Mouse (Mus musculus): ENCODE results near the gene Ier2. TPM values are rescaled to one million over a fixed set of nuclear protein-coding genes. Genes with fewer than 3 reads are reported as not detected.

Ier2 gene
- 21.8 and 35.5 TPM in 2 replicates for polyA plus RNA-seq (2015; fragmentation: Nextera tagmentation; extraction: Ambion mirVana)

DNA sequence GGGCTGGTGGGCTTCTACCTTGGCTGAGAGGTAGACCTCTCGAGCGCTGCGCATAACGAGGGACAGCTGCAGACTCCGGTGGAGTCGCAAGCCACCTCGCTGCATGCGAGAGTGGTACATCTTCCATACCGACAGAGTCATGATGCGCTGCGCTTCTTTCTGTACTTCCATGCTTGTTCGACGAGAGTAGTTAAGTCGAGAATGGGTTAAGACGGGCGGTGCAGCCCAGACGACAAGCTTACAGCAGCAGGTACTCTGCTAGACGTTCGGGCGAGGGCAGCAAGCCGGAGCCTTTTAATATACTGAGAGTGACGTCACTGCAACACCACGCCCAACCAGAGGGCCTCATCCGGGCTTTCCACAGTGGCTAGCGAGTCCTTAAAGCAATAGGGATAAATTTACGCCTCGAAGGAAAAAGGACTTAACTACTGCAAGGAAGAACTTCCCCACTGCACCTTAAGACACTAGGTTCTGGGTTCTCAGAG lies at the start of gene Ier2:
Gene Ier2 (minus strand): TSS at position 272 of the 485 bp plus-strand sequence.

DNA sequence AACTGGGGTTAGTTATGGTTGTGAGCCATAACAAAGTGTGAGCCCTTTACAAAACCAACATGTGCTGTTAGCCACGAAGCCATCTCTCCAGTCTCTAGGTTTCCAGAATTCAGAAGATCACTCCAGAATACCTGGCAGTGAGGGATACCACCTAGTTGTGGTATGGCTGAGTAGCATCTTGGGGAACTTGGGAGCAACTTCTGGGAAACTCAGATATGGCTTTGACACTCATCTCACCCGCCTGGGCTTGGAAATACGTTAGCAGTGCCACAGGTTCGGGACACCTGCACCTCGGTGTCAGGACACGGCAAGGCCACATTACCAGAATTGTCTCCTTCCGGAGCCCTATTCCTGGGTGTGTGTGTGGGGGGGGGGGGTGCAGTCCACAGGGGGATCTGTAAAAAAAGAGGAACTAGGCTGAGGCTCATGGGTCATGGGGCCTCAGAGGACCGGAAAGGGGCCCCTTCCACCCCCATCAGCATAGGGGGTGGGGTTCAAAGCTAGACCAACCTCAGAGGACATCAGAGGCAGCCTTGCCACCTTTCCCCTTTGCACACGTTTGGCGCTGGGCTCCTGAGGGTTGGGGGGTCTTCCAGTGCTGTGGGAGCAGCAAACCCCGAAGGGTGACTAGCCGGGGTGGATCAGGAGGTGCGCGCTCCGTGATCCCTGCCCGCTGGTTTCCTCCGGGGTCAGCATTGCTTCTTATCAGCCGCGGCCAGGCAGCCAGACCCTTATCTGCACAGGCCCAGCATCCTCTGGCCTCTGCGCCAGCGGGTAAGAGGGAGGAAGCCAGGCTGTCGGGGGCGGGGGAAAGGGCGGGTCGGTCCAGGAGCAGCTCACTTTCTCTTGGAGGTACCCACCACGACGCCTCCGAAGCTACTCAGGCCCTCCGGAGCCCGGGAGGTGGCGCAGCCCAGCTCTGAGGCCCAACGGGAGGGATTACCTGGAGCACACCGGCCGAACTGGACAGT lies 38.6 kb upstream of the Ier2 start, which contains the start of gene Lyl1:
Gene Lyl1 (plus strand): TSS at position 517 of the 971 bp plus-strand sequence.

DNA sequence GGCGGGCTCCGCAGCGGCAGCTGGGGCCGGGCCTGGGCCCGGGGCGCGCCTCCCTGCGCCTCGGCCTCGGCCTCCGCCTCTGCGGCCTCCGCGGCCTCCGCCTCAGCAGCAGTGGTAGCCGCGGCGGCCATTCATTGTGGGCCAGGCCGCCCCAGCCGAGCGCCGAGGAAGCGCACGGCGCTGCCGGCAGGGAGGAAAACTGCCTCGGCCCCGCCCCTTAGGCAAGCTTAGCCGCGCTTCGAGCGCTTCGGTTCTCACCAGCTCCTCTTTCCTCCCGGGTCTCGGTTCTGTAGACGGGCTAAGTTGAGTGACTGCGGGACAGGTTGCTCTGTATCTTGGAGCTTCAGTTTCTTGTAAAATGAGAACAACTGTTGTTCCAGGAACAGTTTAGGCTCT lies 25.1 kb upstream of the Ier2 start, which contains the start of gene Nacc1:
Gene Nacc1 (minus strand): TSS at position 158 of the 396 bp plus-strand sequence.

DNA sequence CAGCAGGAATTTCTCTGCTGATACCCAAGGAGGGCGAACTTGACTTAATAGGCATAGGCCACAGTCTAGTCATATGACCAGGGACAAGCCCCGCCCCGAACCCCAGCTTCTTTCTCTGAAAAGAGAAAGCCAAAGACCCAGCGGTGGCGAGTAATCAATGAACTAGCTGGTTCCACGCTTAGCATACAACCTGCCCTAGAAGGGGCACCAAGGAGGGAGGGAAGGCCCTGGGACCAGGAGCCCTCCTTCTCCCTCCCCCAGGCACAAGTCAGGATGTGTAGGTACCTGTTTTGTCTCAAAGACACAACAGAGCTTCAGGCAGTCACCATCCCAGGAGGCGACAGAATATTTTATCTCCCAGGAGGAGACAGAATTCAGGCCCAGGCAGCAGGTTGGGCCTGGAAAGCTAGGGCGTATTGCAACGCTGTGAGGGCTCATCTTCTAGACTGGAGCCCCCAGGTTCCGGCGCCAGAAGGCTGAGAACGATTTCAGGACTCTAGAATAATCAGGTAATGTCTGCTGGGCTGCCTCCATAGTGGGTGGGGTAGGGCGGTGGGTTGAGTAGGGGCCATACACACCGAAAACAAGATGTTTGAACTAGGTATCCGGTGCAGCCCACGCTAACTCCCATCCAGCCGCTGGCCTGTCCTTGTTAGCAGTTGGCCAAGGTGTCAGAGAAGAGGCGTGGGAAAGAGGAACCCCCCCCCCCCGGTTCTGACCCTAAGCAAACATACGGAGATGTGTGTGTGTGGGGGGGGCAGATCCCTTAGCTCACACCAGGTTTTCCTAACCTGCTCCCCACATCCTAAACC lies 23.7 kb upstream of the Ier2 start, which contains the start of gene Trmt1:
Gene Trmt1 (plus strand): TSS at position 117 of the 812 bp plus-strand sequence.

Other genes starting within 250 kb of the Ier2 start
- 33.7 and 35.7 TPM in 2 replicates for gene Trmt1, start 23.5 kb upstream of the Ier2 start, polyA plus RNA-seq (2015; fragmentation: Nextera tagmentation; extraction: Ambion mirVana)
- gene Nacc1, start 25.0 kb upstream of the Ier2 start, polyA plus RNA-seq (2015; fragmentation: Nextera tagmentation; extraction: Ambion mirVana) = 5.8 and 6.1 TPM in 2 replicates
- gene Lyl1, start 38.6 kb upstream of the Ier2 start, polyA plus RNA-seq (2015; fragmentation: Nextera tagmentation; extraction: Ambion mirVana) = 5.4 and 7.1 TPM in 2 replicates
- 6.9 and 8.4 TPM in 2 replicates for gene G430095P16Rik, start 60.2 kb upstream of the Ier2 start, polyA plus RNA-seq (2015; fragmentation: Nextera tagmentation; extraction: Ambion mirVana)
- gene Nfix, start 137.5 kb upstream of the Ier2 start, polyA plus RNA-seq (2015; fragmentation: Nextera tagmentation; extraction: Ambion mirVana) = 43.9 and 49.1 TPM in 2 replicates
- 8.7 and 8.9 TPM in 2 replicates for gene Dand5, start 160.0 kb upstream of the Ier2 start, polyA plus RNA-seq (2015; fragmentation: Nextera tagmentation; extraction: Ambion mirVana)
- gene Gadd45gip1, start 168.7 kb upstream of the Ier2 start, polyA plus RNA-seq (2015; fragmentation: Nextera tagmentation; extraction: Ambion mirVana) = 66.7 and 71.6 TPM in 2 replicates
- gene Rad23a, start 177.8 kb upstream of the Ier2 start, polyA plus RNA-seq (2015; fragmentation: Nextera tagmentation; extraction: Ambion mirVana) = 156 and 158 TPM in 2 replicates
- gene Calr, start 184.1 kb upstream of the Ier2 start, polyA plus RNA-seq (2015; fragmentation: Nextera tagmentation; extraction: Ambion mirVana) = 182 and 260 TPM in 2 replicates
- gene Farsa, start 194.1 kb upstream of the Ier2 start, polyA plus RNA-seq (2015; fragmentation: Nextera tagmentation; extraction: Ambion mirVana) = 37.7 and 40.9 TPM in 2 replicates
- 11.9 and 16.7 TPM in 2 replicates for gene Syce2, start 209.3 kb upstream of the Ier2 start, polyA plus RNA-seq (2015; fragmentation: Nextera tagmentation; extraction: Ambion mirVana)
- gene Gcdh, start 231.1 kb upstream of the Ier2 start, polyA plus RNA-seq (2015; fragmentation: Nextera tagmentation; extraction: Ambion mirVana) = 25.0 and 25.2 TPM in 2 replicates
- 0.33 and 0.42 TPM in 2 replicates for gene Klf1, start 239.1 kb upstream of the Ier2 start, polyA plus RNA-seq (2015; fragmentation: Nextera tagmentation; extraction: Ambion mirVana)
- 6.7 and 7.6 TPM in 2 replicates for gene Dnase2a, start 245.7 kb upstream of the Ier2 start, polyA plus RNA-seq (2015; fragmentation: Nextera tagmentation; extraction: Ambion mirVana)